Mouse (Mus musculus) monocyte, adult 5-6 weeks (primary cell): ENCODE results near the gene Scube3. TPM values are rescaled to one million over a fixed set of nuclear protein-coding genes. Genes with fewer than 3 reads are reported as not detected.

Experiments
- ATAC-seq: fragments of 153-309, 156-312 bp; replicated peaks from 2 replicates; pipeline ENCODE4 v1.8.0; 2017; ENCODE audit warnings: mild to moderate bottlenecking; ENCODE audit not compliant: low TSS enrichment, insufficient number of reproducible peaks, severe bottlenecking, poor library complexity, low FRiP score
- total RNA-seq: library from RNA; stranded (forward); fragments of 200-1000, 200-491, 200-594 nt; gene quantifications from 3 replicates; pipeline ENCODE4 v1.2.3, GENCODE M21; 2017

Gene Scube3
- total RNA-seq, 1 experiment from 2014 or later, result under 0.01 TPM

GRCm38 (mm10) chr17:28129796-28130195 lies 12.1 kb upstream of the Scube3 start:
- ATAC-seq, result no peak

GRCm38 (mm10) chr17:28130391-28131125 lies 11.4 kb upstream of the Scube3 start:
- no peak for ATAC-seq

GRCm38 (mm10) chr17:28131156-28131555 lies 10.8 kb upstream of the Scube3 start:
- ATAC-seq, result no peak

- ATAC-seq, result peak; percentile 65
Measured at GRCm38 (mm10) chr17:28133193-28133592, 8.7 kb upstream of the Scube3 start.

GRCm38 (mm10) chr17:28135496-28135895 lies 6.4 kb upstream of the Scube3 start:
- no peak for ATAC-seq

GRCm38 (mm10) chr17:28136266-28136665 lies 5.7 kb upstream of the Scube3 start:
- no peak for ATAC-seq

GRCm38 (mm10) chr17:28138013-28138412 lies 3.9 kb upstream of the Scube3 start:
- no peak for ATAC-seq

- no peak for ATAC-seq
Measured at GRCm38 (mm10) chr17:28138685-28139084, 3.3 kb upstream of the Scube3 start.

- ATAC-seq, result no peak
Measured at GRCm38 (mm10) chr17:28140431-28141204, 1.3 kb upstream of the Scube3 start.

- ATAC-seq, result no peak
Measured at GRCm38 (mm10) chr17:28141205-28141650, 713 bp upstream of the Scube3 start.

GRCm38 (mm10) chr17:28142700-28143610 lies 1.0 kb downstream of the Scube3 start:
- no peak for ATAC-seq

GRCm38 (mm10) chr17:28143751-28144150 lies 1.8 kb downstream of the Scube3 start:
- no peak for ATAC-seq

- ATAC-seq, result no peak
Measured at GRCm38 (mm10) chr17:28144241-28144640, 2.3 kb downstream of the Scube3 start.

GRCm38 (mm10) chr17:28148288-28148687 lies 6.3 kb downstream of the Scube3 start:
- ATAC-seq, result no peak

GRCm38 (mm10) chr17:28149734-28150133 lies 7.8 kb downstream of the Scube3 start:
- ATAC-seq, result no peak

GRCm38 (mm10) chr17:28150456-28150855 lies 8.5 kb downstream of the Scube3 start:
- no peak for ATAC-seq

GRCm38 (mm10) chr17:28153095-28153494 lies 11.2 kb downstream of the Scube3 start:
- ATAC-seq, result no peak

GRCm38 (mm10) chr17:28154970-28155369 lies 13.0 kb downstream of the Scube3 start:
- ATAC-seq, result no peak

GRCm38 (mm10) chr17:28160361-28160760 lies 18.4 kb downstream of the Scube3 start:
- no peak for ATAC-seq
